Mouse (Mus musculus) heart, adult 9 months (tissue): ENCODE data around the gene Cd52.
A peak's percentile ranks its signal among the peaks of the same experiment; 100 is the strongest.

Experiments used
- DNase-seq, 2 experiments: peaks; one replicate each; pipeline ENCODE4 v3.0.0; 2022; ENCODE audit warnings: low spot score in 2 of 2

Cd52 gene

DNA sequence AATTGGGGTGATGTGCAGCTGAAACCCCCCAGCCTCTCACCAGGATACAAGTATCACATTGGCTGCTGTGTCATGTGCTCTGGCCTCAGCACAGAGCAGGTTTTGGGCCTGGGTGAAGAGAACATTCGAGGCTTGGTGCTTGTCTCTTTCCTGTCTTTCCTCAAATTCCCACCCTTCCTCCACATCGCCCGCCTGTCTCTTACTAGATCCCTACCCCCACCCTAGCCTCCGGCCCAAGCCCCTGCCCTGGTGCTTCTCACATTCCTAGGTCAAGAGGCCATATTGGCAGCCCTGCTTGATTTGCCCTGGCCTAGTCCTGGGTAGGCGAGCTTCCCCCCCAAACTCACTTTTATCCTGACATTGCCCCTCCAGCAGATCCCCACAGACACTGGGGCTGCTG is 24.2 kb upstream of the Cd52 start:
- DNase-seq: no peak

DNA sequence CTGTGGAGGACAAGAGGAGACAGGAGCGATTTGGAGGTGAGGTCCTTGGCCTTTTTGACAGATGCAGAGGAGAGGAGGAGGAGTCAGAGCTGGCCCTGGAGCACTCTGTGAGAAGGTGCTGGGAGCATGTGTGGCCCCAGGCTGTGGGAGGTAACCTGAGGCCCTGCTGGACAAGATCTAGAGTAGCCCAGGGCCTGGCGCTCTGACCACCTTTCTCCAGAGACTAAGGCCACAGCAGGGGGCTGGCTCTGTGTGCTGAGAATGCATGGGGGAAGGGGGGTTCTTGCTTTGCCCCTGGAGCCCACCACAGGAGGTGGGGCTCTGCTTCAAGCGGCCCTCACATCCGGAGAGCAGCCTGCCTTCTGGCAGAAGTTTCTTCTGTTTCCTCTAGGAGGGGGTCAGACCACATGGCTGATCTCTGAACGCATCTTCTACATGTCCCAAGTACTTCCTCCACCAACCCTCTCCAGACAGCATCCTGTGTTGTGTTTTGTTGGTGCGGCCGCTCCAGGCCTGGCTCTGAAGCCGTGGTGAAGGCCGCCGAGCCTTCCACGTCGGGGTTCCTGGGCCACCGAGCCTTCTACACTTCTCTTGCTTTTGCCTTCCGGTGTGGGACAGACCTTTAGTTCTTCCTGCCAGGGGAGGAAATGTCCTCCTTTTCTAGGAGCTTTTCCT is 23.4 kb upstream of the Cd52 start:
- DNase-seq: no peak

DNA sequence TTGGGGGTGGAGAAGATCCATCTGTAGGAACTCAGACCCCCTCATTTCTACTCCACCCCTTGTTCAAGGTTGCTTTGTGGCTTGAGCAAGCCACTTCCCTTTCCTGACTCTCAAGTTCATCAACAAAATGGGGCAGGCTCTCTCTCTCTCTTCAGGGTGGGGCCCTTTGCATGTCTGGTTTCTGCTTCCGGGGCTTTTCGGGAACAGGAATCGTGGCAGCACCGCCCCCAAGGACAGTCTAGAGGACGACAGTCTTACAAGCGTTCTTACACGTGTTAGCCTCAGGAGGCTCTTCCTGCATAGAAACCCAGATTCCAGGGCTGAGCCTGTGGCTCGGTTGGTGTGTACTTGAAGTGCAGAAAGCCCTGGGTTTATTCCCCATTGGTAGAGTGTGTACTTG is 22.1 kb upstream of the Cd52 start:
- DNase-seq: peak; percentile 26 to 40

DNA sequence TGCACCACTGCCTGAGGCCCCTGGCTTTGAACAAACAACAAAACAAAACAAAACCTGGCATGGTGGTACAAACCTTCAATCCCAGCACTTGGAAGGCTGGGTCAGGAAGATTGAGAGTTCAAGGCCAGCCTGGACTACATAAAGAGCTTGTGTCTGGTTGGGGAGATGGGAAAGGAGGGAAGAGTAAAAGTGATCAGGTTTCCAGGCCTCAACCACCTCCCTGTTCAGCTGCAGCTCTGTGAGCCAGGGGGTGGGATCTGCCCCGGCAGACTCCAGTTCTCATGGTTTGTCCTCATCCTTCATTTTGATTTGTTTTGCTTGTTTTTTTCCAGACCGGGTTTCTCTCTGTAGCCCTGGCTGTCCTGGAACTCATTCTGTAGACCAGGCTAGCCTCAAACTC is 21.6 kb upstream of the Cd52 start:
- no peak for DNase-seq

DNA sequence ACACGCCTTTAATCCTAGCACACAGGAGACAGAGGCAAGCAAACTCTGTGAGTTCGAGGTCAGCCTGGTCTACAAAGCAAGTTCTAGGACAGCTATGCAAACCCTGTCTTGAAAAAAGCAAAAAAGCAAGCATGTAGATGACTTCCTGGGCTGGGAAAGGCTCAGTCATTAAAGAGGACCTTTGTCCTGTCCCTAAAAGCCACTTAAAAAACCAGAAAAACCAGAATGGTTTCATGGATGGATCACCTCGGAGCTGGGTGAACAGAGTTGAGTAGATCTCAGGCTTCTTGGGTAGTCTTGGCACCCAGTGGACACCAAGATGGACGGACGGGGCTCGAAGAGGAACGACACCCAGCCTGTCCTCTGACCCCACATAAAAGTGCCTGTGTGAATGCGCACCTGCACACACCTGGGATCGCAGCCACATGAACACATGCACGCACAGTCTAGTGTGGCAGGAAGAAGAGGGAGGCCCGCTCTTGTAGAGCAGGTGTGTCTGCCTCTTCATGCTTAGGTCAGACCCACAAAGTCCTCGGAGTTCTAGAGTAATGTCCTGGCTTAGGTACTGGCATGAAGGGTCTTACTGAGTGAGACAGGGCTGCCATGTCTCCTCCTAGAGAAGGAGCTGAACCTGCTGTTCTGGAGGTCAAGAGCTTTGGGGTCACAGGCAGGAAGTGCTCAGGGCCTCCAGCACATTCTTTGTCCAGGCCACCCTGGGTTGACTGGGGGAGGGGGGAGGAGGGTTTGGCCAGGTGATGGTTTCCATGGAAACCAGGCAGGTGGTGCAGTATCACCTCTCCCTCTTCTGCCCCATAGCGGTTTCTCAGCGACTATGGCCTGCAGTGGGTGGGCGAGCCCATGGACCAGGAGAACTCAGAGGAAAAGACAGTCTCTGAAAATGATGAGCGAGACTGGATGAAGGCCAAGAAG is 20.6 kb upstream of the Cd52 start:
- DNase-seq: no peak

DNA sequence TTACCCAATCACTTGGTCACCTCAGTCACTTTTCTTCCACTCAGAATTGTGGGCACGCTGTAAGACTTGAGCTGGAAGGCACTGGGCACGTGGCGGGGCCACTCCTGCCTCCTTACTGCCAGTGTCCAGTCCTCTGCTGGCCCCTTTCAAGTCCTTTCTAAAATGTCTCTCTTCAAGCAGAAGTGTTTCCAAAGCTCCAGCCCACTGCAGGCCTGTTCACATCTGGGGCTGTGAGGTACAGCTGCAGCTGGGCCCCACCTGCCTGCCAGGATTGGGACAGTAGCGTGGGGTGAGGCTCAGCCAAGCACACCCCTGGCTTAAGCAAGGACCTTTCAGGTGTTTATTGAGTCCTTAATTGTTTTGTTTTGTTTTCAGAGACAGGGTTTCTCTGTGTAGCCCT is 19.2 kb upstream of the Cd52 start:
- no peak for DNase-seq

DNA sequence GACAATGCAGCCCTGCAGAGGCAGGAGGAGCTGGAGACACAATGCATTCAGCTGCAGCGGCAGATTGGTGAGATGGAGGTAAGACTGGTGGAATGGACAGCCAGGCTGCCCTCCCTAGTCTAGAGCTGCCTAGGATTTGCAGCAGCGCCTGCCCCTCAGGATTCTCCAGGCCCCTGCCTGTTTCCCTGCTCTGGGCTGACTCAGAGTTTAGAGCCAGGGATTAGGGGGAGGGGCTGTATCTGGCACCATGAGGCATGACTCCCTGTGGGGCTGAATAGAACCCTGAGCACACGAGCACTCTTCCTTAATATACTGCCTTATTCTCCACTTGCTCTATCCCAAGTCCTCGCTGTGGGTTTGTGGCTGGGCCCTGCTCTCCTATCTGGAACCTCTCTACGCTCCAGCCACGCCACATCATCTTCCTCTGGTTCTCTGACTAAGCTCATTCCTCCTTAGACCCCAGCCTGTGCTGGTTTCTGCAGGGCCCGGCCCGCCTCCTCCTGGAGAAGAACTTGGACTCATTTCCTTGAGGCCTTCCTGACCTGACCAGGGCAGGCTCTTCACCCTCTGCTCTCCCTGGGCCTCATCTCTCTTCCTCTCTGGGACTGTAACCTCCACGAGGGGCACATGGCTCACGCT is 18.6 kb upstream of the Cd52 start:
- no peak for DNase-seq

DNA sequence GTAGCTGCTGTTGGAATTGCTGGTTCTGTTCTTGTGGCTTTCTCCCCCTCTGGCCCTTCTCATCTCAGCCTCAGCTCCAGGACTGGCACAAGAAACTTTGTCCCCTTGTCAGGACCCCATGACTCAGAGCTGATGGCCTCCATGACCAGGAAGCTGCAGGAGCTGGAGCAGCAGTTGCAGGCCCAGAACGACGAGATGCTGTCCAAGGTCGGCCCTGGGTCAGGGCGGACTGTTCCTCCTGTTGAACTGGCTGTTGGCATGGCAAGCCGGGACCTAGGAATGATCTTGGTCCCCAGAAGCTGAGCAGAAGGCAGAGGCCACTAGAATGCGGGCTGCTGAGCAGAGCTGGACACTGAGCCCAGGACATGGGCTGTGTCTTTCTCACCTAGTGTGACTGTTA is 17.5 kb upstream of the Cd52 start:
- no peak for DNase-seq

DNA sequence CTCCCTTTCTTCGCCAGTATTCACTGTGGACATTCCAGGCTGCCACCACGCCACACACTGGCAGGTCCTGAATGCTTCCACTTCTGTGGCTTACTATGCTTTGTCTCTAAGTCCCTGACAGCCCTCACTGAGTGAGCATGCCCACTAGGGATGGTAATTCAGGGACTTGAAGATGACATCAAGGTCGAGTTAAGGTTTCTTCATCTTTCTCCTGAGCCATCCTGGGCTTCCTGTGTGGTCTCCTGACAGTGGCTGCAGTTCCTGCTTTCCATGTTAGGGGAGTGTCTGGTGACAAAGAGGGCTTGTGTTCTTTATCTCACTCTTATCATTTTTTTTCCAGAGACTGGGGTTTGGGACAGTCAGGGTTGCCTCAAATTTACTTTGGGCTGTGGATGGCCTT is 15.8 kb upstream of the Cd52 start:
- no peak for DNase-seq

DNA sequence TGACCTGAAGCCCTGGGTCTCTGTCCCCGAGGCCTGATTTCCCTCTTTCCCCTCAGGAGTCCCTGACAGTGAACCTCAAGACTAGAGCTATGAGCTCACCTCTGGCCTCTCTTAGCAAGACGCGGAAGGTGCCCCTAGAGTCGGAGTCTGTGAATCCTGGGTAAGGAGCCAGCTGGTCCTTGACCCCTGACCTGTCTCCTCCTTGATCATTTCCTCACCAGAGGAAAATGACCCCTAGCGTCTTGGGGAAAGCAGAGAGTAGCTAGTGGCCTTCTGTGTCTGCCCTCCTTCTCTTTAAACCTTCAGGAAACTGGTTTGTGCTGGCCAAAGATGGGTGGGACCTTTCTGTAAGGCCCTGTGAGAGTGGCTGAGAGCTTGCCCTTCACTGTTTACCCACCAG is 13.3 kb upstream of the Cd52 start:
- DNase-seq: no peak

DNA sequence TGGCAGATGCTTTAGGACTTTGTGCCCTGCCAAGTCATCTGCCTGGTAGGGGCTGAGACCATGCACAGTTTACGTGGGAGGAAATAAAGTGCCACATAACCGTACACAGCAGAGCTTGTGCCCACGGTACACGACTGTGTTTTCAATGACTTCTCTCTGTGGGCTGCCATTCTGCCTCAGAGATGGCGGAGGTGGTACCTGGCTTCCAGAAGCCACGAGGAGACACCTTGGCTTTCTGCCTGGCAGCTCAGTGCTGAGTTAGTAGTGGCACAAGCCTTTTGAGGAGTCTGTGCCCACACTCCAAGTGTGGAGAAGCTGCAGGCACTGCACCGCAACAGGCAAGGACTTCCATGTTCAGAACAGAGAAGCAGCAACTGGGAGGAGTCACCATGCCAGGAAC is 12.8 kb upstream of the Cd52 start:
- no peak for DNase-seq

DNA sequence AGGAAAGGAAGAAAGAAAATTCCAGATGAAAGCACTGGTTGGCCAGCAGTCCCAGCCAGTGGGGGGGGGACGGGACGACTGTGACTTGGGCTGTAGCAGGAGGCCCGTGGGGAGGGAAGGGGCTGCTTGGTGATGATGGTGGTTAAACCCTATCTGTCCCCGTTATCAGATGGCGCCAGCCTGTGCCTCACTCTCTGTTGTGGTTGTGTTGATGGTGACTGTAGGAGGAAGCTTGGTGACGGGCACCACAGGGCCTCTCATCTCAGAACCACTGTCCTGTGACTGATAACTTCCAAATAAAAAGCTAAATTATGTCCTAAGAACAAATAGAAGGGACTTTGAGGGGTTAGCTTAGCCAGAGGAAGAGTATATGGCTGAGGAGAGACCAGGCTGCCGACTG is 11.2 kb upstream of the Cd52 start:
- no peak for DNase-seq

DNA sequence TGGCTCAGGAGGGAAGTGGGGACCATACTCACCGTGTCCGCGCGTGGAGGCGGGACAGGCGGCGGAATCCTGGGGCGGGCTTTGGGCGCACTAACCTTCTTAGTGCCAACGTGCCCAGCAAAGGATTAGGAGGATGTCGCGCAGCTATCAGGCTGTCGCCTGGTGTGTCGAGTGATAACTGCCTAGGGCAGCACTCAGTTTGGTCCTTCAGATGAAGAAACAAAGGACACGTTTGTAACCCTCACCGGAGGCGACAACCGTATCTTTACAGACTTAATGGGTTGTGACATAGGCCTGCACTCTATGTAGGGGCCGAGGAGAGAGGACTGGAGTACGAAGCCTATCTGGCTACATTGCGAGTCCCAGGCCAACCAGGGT is 7.8 kb upstream of the Cd52 start:
- no peak for DNase-seq

DNA sequence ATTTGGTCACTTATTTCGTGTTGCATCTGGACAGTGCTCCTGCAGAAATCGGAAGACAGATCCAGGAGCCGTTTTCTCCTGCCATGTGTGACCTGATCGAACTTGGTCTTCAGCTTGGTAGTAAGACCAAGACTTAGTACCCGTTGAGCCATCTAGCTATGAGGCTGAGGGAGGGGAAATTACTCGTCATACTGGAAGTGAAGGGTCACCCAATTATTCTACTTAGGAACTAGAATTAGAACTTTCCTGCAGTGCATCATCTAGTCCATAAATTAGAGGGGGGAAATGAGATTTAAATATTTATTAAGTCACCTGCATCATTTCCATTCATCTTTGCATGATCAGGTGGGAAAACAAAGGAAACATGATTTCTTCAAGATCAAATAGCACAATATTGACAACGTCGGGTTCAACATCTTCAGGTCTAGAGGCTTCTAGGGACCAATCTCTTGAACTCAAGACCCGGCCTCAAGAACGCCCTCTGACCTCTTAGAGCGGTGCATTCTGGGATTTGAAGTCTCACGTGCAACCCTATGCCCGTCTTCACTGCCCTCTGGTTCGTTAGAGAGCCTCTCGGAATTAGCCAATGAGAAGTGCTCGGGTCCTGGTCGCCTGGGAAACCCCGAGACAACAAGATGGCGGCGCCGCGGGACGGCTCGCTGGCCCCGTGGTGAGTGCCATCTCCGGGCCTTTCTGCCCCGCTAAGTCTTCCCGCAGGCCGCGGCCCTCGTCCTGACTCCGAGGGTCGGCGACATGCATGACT is 7.3 kb upstream of the Cd52 start, which contains the start of gene Ubxn11:
Ubxn11 (plus strand) TSS at position 592 of the 763 bp plus-strand sequence.
- DNase-seq: peak; percentile 84 to 89

DNA sequence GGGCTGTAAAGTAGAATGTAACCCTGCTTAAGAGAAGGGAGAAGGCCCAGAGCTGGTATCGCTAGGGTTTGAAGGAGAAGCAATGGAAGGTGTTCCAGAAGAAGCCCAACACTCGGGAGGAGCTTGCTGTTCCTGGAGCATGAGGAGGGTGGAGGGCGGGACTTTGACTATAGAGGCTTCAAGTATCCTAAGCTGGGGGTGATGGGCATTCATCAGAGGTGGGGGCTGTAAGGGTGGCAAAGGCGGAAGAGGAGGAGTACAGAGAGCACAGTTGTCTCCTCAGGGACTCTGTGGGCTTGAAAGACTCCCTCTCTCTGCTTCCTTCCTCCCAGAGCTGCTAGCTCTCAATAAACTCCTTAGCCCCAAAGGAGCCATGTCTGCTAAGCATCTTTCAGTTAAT is 5.4 kb upstream of the Cd52 start:
- DNase-seq: no peak

DNA sequence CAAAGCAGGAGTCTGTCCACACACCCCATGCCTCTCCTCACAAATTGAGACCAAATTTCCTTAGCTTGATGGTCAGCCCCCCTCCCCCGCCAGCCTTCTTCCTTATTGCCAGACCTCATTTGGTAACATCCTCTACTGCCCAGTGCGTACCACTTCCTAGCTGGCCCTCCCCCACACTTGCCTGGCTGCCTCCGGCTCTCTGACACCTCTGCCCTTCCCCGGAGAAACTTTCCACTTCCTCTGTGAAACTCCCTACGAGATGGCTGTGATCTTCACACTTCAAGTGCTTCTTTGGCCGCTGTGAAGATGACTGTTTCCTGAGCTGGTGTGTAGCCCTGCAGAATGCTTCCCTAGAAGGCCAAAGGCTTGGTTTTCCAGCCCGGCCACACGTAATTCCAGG is 3.7 kb upstream of the Cd52 start:
- peak; percentile 35 to 64 for DNase-seq

DNA sequence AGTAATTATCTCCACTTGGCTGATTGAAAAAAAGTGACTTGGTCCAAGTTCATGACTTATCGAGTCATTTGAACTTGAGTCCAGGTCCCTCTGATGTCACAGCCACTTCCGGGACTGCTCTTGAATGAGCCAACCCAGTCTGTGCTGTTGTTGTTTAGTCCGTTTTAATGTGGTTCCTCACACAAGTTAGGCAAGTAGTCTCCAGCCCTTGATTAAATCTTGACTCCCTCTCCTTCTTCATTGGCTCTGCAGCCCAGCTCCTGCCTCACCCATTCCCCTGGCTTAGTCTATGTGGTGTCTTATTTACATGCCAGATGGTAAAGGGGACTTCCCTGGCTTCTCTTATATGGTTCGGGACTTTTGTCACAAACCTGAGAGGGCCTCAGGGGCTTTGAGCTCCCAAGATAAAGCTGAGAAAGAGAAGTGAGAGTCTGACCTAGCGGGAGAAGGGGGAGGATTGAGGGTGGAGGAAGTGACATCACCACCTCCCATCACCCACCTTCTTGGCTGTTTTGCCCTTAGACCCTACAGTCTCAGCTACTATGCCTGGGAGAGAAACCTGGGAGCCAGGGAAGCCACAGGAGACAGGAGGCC is 2.2 kb upstream of the Cd52 start:
- peak; percentile 12 to 32 for DNase-seq

DNA sequence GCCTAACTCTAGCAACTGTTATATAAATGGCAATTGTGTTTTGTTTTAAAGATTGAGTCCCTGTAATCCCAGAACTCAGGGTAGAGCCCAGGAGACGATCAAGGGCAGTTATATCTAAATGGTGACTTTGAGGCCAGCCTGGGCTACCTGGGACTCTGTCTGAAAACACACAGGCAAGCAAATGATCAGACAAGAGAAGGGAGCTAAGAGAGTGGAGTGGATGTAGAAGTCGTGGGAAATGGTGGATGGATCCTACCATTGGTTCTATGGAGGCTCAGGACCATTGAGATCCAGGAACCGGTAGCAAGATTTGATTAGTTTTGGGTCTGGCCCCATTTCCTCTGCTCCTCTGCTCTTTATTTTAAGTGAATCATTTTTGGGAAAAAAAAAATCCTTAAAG is 1.2 kb upstream of the Cd52 start:
- DNase-seq: no peak

DNA sequence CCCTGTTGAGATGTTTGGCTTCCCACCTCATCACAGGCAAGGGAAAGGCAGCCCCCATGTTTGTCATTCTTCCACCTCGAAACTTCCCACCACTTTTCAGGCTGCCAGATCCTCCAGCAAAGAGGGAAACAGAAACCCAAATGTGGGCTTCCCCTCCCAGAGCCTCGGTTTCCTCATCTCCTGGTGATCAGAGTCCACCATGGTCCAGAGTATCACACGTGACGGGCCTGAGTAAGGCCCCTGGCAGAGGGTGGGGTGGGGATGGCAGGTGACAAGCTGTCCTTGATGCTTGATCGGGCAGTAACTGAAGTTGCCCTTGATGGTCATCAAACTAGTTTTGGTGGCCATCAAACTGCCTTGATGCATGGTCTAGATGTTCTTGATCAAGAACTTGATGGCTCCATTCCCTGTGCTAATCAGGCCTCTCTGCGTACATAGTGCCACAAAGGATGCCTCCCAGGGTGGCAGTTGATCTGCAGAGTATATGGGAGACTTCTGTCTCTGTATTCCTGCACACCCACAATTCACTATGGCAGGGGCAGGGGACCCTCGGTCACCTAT is 798 bp downstream of the Cd52 start:
- no peak for DNase-seq

DNA sequence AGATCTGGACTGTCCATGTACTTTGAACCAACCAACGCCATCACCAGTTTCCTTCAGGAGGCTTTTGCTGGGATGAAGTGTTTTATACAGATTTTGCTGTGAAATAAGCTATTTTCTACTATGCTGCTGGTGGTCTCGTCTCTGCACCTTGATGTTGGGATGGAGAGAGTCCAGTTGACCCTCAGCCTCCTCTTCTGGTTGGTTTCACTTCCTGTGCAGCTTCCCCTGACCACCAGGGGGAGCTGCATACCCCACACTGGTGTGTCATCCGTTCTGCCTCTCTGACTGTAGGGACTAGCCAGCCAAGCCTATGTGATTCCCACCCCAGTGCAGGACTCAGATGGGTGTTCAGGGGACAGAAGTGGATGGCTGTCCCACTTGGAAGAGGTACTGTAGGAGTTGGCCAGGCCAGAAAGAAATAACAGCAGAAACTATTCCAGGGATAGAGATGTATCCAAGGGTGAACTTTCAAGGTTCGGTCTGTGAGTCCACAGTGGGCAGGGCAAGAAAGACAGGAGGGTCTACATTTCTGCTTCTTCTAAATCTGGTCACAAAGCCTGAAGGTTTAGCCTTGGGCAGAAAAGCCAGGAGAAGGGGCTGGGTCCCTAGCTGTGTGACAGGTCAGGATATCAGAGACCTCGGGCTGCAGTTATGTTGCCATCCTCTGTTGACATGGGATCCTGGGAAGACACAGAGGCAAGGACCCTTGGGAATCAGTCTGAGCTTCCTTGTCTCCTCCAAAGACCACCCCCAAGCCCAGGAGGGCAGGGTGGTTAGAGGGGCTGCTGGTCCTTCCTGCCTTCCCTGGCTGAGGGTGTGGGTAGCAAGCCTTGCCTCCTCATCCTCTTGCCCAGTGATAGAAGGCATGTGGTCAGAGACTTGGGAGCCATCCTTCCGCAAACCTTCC is 2.2 kb downstream of the Cd52 start:
- peak in 1 of 2 experiments; percentile 45 for DNase-seq
